ENCODE assay signal across 12 mouse cellular contexts in genomic region chr5:97730920-97731319, GRCm38 (mm10).
"Had no signal": no experiment of that assay in that cellular context is flagged by ENCODE, and none has a peak within 500 bp of the region (broad histone marks: within the 10 kb centered on the region; RNA-seq: fewer than 3 reads in every experiment).

No protein-coding gene starts in this region.

- DNase-seq: kidney, adult 2 months; kidney, postnatal 14 days; right cerebral cortex, postnatal 25 days; thymus, adult 18-20 months; thymus, postnatal 14 days had no signal

- H3K4me2 ChIP-seq: kidney, embryonic 15.5 days; liver, embryonic 11.5 days; liver, embryonic 15.5 days; midbrain, embryonic 12.5 days had no signal

- H3K27ac ChIP-seq: kidney, embryonic 15.5 days; limb, embryonic 10.5 days; liver, embryonic 15.5 days; midbrain, embryonic 12.5 days; stomach, postnatal 0 days had no signal

- H3K9me3 ChIP-seq: kidney, embryonic 15.5 days; limb, embryonic 10.5 days; liver, embryonic 15.5 days; midbrain, embryonic 12.5 days had no signal

- ATAC-seq: intestine, embryonic 16.5 days had no signal

- H3K9ac ChIP-seq: kidney, embryonic 15.5 days; liver, embryonic 15.5 days; midbrain, embryonic 12.5 days had no signal

- H3K36me3 ChIP-seq: kidney, embryonic 15.5 days; limb, embryonic 10.5 days; liver, embryonic 15.5 days; midbrain, embryonic 12.5 days had no signal

- H3K27me3 ChIP-seq: kidney, embryonic 15.5 days; liver, embryonic 15.5 days; midbrain, embryonic 12.5 days had no signal

- H3K4me1 ChIP-seq: kidney, embryonic 15.5 days; liver, embryonic 15.5 days; midbrain, embryonic 12.5 days had no signal

- H3K4me3 ChIP-seq: kidney, embryonic 15.5 days; limb, embryonic 10.5 days; liver, embryonic 15.5 days; midbrain, embryonic 12.5 days had no signal
